18 mouse cellular contexts compared by ENCODE assay signal in genomic region chr3:142338058-142338457, GRCm38 (mm10).
"Had no signal": no experiment of that assay in that cellular context is flagged by ENCODE, and none has a peak within 500 bp of the region (broad histone marks: within the 10 kb centered on the region; RNA-seq: fewer than 3 reads in every experiment).

No protein-coding gene starts in this region.

- H3K4me3 ChIP-seq: limb, embryonic 10.5 days; limb, embryonic 13.5 days; liver, embryonic 12.5 days; liver, embryonic 15.5 days; lung, embryonic 15.5 days; megakaryocyte, embryonic 14.5 days; midbrain, embryonic 10.5 days; midbrain, embryonic 13.5 days; myocyte; neural tube, embryonic 13.5 days had no signal

- H3K36me3 ChIP-seq: limb, embryonic 10.5 days; limb, embryonic 13.5 days; liver, embryonic 12.5 days; liver, embryonic 15.5 days; lung, embryonic 15.5 days; midbrain, embryonic 10.5 days; midbrain, embryonic 13.5 days; neural tube, embryonic 13.5 days had no signal

- H3K9me3 ChIP-seq: limb, embryonic 10.5 days; limb, embryonic 13.5 days; liver, embryonic 12.5 days; liver, embryonic 15.5 days; lung, embryonic 15.5 days; megakaryocyte, embryonic 14.5 days; midbrain, embryonic 10.5 days; midbrain, embryonic 13.5 days; neural tube, embryonic 13.5 days had no signal

- H3K9ac ChIP-seq: limb, embryonic 13.5 days; liver, embryonic 12.5 days; liver, embryonic 15.5 days; lung, embryonic 15.5 days; midbrain, embryonic 13.5 days; neural tube, embryonic 13.5 days had no signal

- ATAC-seq: intestine, postnatal 0 days; liver, embryonic 12.5 days; midbrain, embryonic 13.5 days; midbrain, embryonic 16.5 days had no signal

- H3K4me1 ChIP-seq: limb, embryonic 10.5 days; limb, embryonic 13.5 days; midbrain, embryonic 10.5 days; midbrain, embryonic 13.5 days; neural tube, embryonic 13.5 days had no signal

- H3K4me2 ChIP-seq: limb, embryonic 13.5 days; liver, embryonic 12.5 days; liver, embryonic 15.5 days; lung, embryonic 15.5 days; midbrain, embryonic 13.5 days; neural tube, embryonic 13.5 days had no signal

- DNase-seq: layer of hippocampus, adult 9-11 months; liver; lung, adult 18-20 months; lung, postnatal 10 days; lung, postnatal 36 days; thymus, postnatal 25 days had no signal

- H3K27me3 ChIP-seq: liver, embryonic 12.5 days; liver, embryonic 15.5 days; lung, embryonic 15.5 days; megakaryocyte, embryonic 14.5 days; midbrain, embryonic 13.5 days; neural tube, embryonic 13.5 days had no signal

- H3K27ac ChIP-seq: limb, embryonic 10.5 days; limb, embryonic 13.5 days; liver, embryonic 12.5 days; liver, embryonic 15.5 days; lung, embryonic 15.5 days; midbrain, embryonic 10.5 days; midbrain, embryonic 13.5 days; neural tube, embryonic 13.5 days had no signal
